Mouse (Mus musculus) large intestine, adult 2 months (tissue): ENCODE measurements around the gene Ptgdr2. TPM values are rescaled to one million over a fixed set of nuclear protein-coding genes. Genes with fewer than 3 reads are reported as not detected.
A peak's percentile ranks its signal among the peaks of the same experiment; 100 is the strongest.

Source experiments
- DNase-seq: peaks from one replicate; pipeline ENCODE4 v3.0.0-alpha.2; 2012; ENCODE audit warnings: low read depth, low spot score
- WGBS: fragments of 180-500 bp; shearing (Covaris S2); methylation state at CpG from one replicate; pipeline ENCODE4 v1.1.7; 2018; 5-methylcytosine and 5-hydroxymethylcytosine counted together
- polyA plus RNA-seq: library from polyadenylated mRNA; depleted of rRNA; stranded (reverse); fragments of >200 nt; gene quantifications from 2 replicates; pipeline ENCODE4 v1.2.3, GENCODE M21; 2012

The Ptgdr2 gene
- polyA plus RNA-seq, 1 experiment, result 0.86 TPM

DNA sequence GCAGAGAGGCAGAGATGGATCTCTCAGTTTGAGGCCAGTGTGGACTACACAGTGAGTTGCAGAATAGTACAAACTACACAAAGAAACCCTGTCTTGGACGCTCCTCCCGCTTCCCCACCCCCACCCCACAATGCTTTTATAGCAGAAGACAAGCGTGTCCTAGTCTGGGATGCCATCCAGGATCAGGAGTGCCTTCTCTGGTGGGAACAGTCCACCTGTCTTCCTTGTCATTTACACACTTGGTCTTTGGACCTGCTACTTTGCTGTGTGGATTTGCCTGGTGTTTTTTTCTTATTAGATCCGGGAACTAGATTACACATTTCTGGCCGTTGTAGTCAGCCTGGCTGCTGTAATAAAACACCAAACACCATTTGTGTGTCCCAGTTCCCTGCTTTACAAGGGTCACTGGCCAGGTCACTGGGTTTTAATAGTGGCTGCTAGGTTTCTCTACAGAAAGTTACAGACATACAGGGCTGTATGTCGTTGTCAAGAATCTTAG is 10.8 kb upstream of the Ptgdr2 start:
- peak; percentile 75 for DNase-seq
- 13% methylated on average over 6 of the region's 6 CpGs for WGBS

DNA sequence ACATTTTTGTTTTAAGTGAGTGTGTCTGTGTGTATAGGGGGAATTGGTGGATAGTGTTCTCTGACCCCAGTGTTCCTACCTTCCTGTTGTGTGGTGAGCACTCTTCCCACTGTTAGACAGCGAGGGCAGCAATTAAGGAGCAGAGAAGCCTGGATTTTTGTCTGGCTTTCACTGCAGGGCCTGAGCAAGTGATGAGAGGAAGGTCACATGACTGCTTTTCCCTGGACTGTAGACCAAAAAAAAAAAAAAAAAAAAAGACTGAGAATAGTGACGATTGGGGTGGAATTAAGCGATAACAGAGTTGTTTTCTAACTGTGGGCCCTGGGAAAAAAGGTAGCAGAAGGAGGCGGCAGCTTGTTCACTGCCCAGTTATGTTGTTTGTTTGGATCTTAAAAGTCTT is 10.3 kb upstream of the Ptgdr2 start:
- WGBS, result 12% methylated on average over 4 of the region's 4 CpGs
- no peak for DNase-seq

DNA sequence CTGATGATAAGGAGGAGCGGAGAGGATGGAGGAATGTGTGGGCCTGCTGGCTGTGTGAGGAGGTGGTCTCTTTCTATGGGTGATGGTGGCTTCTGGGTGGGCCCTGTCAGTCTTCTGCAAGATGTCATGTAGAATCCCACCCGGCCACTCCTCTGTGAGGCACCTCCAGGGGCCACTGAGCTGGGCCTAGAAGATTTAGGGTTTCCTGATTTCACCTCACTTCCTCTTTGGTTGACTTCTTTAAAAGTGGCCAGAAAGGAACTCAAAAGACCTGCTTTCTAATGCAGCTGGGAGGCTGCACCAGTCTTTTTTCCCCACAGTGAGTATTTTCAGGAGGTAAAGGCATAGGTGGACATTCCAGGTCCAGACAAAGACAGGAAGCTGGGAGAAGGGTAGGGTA is 6.3 kb upstream of the Ptgdr2 start:
- no peak for DNase-seq
- 81% methylated on average over 2 of the region's 2 CpGs for WGBS

DNA sequence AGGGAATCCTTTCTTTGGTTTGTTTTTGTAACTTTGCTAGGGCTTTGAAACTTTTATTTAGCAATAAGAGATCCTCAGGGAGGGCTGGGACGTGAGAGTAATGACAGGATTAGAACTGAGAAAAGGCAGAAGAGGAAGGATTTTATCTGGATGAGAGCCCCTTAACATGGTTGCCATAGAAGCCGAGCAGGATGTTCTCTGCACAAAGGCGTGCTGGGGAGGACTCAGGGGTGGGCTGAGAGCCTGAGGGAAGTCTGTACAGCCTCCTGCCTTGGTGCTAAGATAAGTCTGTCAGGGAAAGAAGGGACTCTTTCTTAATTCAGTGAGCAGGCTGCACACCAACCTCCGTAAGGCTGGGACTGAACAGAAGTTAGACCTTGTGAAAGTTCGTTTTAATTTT is 1.9 kb upstream of the Ptgdr2 start:
- 59% methylated on average over 5 of the region's 5 CpGs for WGBS
- DNase-seq, result no peak

DNA sequence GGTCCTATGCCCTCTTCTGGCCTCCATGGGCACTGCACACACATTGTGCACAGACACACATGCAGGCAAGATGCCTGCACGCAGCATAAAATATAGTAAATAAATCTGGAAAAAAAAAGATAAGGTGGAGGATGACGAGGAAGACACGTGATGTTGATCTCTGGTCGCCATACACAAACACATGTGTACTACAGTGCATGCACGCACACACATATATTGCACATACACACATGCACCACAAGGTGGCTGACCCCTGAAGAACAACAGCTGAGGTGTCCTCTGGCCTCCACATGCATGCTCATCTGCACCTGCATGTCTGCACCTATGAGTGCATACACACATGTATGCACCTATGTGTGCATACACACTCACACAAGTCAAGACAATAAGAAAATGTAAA is 883 bp upstream of the Ptgdr2 start:
- 93% methylated on average over 5 of the region's 5 CpGs for WGBS

DNA sequence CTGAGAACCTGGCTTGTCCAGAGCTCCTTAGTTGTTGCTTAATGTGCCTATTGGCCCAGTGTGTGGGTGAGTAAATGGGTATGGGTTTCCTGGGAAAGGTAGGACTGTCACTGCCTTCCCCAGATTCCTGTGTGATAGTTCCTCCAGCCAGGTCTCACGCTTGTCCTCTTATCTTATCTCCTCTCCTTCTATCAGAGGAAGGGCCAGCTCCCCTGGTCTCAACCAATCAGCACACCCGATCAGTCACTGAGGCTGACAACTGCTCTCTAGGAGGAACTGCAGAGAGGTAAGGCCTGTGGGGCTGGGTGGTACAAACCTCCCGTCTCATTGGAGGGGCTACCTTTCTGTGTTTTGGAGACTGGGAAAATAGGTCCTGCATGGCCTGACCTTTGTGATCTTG is 1.8 kb downstream of the Ptgdr2 start:
- DNase-seq, result no peak
- WGBS, result 48% methylated on average over 3 of the region's 3 CpGs

More for the DNA sequence above, 883 bp upstream of the Ptgdr2 start:
- no peak for DNase-seq

DNA sequence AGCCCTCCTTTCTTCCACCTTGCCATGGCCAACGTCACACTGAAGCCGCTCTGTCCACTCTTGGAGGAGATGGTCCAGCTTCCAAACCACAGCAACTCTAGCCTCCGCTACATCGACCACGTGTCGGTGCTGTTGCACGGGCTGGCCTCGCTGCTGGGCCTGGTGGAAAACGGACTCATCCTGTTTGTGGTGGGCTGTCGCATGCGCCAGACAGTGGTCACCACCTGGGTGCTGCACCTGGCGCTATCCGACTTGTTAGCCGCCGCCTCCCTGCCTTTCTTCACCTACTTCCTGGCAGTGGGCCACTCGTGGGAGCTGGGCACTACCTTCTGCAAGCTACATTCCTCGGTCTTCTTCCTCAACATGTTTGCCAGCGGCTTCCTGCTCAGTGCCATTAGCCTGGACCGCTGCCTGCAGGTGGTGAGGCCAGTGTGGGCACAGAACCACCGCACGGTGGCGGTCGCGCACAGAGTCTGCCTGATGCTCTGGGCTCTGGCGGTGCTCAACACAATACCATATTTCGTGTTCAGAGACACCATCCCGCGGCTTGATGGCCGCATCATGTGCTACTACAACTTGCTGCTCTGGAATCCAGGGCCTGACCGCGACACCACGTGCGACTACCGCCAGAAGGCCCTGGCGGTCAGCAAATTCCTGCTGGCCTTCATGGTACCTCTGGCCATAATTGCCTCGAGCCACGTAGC is 3.3 kb downstream of the Ptgdr2 start:
- DNase-seq, result peak; percentile 75
- WGBS, result 15% methylated on average over 37 of the region's 37 CpGs

DNA sequence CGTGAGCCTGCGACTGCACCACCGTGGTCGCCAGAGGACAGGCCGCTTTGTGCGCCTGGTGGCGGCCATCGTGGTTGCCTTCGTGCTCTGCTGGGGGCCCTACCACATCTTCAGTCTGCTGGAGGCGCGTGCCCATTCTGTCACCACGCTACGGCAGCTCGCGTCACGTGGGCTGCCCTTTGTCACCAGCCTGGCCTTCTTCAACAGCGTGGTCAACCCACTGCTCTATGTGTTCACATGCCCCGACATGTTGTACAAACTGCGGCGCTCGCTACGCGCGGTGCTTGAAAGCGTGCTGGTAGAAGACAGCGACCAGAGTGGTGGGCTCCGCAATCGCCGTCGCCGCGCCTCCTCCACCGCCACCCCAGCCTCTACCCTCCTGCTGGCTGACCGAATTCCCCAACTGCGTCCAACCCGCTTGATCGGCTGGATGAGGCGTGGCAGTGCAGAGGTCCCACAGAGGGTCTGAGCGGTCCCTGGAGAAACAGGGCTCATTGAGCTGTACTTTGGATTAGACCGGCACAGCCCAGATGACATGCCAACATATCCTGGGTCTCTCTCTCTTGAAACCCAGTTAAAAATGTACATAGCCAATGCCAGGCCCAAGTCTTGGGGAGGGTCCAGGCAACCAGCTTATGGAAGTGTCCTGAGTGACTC is 4.0 kb downstream of the Ptgdr2 start:
- 28% methylated on average over 40 of the region's 40 CpGs for WGBS
- no peak for DNase-seq

DNA sequence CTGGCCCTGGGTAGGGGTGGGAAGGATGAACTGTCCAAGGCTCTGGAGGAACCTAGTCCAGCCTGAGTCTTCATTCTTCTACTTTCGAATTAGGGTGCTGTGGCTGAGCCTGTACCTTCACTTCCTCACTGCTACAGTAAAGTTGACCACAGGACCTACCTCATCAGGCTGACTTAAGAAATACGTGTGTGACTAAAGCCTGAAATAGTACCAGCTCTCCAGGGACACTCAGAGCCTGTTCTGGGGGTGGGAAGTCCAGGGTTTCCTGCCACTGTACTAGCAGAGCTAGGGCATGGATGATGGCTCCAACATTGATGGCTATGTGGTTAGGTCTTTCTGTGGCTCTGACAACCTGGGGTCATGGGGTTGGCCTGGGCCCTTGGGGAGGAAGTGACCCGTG is 7.0 kb downstream of the Ptgdr2 start:
- no peak for DNase-seq
- WGBS, result 78% methylated on average over 3 of the region's 3 CpGs

DNA sequence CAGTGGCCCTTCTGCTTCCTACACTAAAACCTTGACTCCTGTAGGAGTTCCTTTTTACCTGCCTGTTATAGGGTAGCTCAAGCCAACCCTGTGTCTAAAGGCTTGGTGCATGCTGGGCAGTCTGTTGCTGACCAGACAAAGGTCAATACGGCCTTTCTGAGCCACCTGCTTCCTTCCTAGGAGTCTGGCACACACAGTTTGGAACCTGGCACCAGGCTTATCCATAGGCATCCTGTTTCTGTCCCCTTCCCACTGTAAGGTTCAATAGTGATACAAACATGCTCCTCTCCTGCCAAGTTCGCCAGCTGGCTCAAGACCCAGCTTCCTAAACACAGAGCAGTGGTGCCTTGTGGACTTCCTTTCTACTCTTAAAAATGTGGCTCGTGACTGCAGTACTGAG is 9.5 kb downstream of the Ptgdr2 start:
- DNase-seq, result no peak
- 55% methylated on average over 3 of the region's 3 CpGs for WGBS

DNA sequence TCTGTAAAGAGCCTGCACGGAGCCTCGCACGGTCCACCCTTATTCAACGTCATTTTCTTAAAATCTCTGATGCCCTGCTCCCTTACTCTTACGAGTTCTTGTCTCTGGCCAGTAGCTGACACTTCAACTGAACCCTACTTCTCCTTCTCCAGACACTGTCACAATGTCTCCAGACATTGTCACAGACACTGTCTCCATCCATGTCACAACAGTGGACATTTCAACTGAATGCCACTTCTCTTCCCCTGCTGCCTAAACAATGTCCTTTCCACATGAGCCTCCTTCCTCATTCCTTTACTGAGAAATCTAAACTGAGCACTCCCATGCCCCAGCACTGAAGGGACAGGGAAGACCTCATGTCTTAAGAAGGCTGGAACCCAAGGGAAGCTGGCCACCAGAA is 10.3 kb downstream of the Ptgdr2 start:
- WGBS, result 44% methylated on average over 5 of the region's 5 CpGs
- DNase-seq, result no peak

DNA sequence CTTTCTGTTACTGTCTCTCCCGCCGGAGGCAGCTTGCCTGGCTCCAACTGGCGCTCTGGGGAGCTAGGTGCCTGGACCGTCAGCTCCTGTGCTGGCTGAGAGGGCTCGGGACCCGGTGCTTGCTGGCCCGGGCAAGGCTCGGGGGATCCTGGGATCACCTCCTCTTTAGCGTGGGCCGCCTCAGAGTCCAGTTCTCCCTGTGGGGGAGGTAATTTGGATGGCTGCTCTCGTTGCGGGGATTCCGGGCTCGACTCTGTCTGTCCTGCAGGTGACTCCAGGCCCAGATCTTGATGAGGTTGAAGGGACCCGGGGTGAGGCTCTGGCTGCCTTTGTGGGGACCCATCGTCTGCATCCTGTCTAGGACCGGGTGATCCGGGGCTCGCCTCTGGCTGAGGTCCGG is 11.5 kb downstream of the Ptgdr2 start:
- under 1% methylated on average over 20 of the region's 20 CpGs for WGBS
- no peak for DNase-seq

DNA sequence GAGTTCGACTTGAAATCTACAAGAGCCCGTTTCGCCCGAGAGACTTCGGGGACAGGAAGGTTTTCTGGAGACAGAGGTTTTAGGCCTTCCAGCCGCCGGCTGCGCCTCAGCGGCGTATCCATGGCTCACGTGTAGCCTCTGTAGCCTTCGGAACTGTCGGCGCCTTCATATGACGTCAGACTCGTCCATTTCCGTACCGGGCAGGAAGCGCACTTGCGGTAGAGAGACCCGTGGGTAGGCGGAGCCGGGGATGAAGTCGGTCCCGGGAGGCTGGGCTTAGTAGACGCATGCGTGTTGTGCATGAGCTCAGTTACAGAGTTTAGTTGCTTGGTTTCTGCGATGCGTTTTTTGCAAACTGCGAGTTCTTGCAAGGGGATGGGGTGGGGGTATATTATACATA is 12.2 kb downstream of the Ptgdr2 start, which contains the start of gene Ccdc86:
TSS of gene Ccdc86 (minus strand) at position 155 of the 400 bp plus-strand sequence.
- DNase-seq, result peak; percentile 98
- under 1% methylated on average over 30 of the region's 30 CpGs for WGBS

DNA sequence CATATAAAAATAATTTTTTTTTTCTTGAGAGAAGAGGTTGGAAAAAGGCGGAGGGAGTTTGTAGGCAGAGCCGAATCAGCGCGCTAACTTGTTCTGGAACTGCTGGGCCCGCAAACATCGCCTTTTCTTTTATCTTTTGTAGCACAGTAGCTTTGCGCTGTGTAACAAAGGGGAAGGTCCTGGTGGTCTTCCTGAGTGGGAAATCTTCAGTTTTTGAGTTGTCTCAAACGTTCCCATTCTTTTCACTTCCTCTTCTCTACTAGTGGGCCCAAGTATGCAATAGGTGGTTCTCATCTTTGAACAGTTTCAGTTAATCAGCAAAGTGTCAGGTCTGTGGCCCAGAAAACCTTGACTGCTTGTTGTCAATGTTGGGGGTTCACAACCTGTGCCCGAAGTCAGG is 12.6 kb downstream of the Ptgdr2 start:
- WGBS, result 19% methylated on average over 9 of the region's 9 CpGs
- DNase-seq, result no peak

DNA sequence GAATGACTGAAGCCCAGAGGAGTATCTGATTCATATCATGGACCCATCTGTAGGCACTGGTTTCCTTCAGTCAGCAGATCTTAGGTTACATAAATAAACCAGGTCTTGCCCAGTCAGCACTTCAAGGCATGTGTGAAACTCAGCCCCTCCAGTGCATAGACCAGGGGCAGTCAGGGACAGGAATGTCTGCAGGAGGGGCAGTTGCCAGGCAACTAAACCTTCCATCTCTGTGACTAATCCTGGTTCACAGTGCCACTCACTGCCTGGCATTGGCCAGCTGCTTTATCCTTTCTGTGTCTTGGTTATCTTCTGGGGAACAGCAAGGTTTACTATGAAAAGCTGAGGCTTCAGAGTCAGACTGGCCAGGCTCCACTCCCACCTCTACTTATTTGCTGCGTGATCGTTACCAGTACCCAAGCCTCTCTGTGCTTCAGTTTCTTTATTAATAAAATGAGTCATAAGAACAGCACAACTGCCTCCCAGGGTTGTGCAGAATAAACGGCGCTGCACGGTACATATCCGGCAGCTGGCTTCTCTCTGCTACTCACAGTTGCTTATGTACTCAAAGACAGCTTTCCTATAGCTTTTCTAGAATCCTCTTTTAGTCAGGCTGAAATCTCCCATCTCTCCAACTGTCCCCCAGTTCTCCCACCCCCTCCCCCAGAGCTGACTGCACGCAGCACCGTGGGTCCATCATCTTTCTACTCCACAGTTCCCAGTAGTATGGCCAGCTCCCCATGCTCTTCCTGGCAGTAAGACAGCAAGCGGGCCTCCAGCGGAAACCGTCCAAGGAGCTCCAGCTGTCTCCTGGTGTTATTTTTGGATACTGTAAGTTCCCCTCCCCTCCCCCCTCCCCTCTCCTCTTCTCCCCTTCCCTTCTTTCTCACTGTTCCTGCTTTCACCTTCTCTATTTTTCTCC is 15.3 kb downstream of the Ptgdr2 start:
- WGBS, result 57% methylated on average over 11 of the region's 11 CpGs
- no peak for DNase-seq

DNA sequence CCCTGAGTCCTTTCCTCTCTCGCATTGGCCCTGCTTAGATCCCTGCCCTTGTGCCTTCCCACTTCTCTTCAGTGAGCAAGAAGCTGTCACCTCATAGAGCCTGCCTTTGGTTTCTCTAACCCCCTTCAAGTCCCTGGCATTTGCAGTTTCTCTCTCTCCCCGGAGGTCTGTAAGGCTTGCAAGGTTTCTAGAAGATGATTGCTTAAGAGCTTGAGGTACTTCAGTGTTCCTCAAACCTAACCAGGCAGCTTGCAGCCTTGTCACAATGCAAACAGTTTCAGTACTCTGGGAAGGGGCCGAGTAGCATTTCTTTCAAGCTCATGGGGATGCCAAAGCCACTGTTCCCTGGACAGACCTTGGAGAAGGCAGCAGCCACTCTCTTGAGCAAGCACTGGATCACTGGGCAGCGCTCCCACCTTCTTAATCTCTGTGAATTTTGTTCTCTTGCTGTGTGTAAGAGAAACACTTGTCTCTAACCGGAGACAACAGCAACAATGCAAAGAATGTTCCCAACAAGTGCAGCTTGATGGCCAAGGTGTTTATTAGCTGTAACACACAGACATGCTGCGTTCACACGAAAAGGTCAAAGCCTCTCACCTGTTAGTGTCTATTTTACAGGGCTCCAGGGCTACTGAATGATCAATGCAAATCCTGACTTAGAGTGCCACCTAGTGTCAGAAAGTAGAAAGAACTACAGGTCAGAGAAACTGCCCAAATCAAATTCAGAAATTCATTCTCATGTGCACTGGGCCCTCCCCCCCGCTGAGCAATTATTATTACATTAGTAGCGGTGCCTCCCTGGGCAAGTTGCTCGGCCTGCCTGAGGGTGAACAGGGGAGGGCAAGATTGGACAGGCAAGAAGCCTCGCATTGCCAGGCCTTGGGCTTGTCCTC is 22.4 kb downstream of the Ptgdr2 start:
- WGBS, result 31% methylated on average over 11 of the region's 11 CpGs
- no peak for DNase-seq

DNA sequence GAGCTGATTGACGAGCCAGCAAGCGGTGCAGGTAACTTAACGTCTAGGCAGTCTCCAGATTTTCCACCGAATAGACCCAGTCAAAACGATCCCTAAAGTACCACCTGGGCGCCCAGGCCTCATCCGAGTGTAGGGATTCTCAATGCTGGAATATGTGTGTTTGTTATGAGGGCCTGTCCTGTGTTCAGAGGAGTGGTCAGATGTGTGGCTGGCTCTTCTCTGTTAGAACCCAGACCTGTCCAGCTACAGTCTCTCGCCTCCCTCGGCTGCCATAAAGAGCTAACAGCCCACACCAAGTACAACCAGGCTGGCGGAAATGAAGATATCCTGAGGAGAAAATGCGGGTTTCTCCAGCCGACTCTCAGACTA is 23.0 kb downstream of the Ptgdr2 start:
- DNase-seq, result no peak
- WGBS, result 45% methylated on average over 12 of the region's 12 CpGs

DNA sequence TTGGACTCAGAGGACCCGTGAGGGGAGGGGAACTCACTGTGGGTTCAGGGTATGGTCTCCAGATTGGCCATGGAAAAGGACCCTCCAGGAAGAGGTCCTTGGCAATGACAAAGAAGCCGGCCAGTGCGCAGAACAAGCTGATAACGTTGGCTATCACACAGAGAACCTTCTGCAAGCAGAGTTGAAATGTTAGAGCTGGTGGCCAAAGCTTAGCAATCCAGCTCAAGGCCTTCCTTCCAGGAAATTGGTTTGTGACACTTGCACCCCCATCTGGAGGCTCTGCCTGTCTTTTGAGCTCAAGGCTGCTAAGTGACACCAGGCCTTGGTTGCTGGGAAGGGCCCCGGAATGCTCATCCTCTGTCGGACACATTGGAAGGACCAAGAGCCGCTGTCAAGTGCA is 28.8 kb downstream of the Ptgdr2 start:
- WGBS, result 84% methylated on average over 7 of the region's 7 CpGs
- DNase-seq, result no peak

DNA sequence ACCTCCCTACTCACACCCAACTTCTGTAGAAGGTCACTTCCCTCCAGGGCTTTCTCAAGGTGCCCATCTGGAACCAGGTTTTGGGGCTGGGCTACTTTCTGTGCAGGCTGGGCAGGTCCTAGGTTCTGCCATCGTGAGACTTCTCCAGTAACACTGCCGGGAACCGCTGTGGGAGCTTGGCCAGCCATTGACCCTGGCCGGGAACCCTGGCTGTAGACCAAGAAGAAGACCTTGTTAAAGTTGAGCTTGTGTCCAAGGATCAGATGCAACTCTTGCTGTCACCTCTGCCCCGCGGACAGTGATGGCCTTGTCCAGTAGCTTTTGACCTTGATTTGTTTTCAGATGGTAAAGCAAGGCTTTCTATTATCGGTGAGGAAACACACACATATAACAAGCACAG is 31.6 kb downstream of the Ptgdr2 start:
- WGBS, result 84% methylated on average over 7 of the region's 7 CpGs
- no peak for DNase-seq
